ENCODE assay signal across 8 mouse cellular contexts in the genomic region with DNA sequence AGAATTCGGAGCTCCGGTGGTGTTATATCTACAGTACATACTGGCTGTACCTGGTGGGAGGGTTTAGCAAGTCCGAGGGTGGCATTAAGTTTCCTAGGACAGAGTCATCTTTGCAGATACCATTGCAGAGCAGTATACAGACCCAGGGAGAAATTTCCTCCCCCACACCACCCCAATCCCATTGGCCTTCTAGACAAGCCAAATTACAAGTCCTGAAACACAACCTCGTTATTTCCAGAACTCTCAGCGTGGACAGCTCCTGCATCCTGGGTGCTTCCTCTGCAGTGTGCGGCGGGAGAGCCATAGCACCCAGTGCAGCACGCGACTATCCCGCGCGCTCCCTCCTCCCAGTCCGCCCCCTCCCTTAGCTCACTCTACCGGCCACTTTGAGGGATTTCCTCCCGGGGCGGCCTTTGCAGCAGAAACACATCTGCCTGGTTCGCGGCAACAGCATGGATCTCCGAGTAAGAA. TPM values are rescaled to one million over a fixed set of nuclear protein-coding genes. Genes with fewer than 3 reads are reported as not detected.
DNase-seq lines count a peak whose midpoint lies in the region; ATAC-seq and TF ChIP-seq lines count a peak whose summit lies in the region.

No protein-coding gene starts in this region.

- no peak for TF ChIP-seq POLR2A in brain, embryonic 14.5 days (IDR thresholded peaks at IDR 0.05; ENCODE audit: borderline replicate concordance, extremely low read depth, insufficient read depth, insufficient read length, poor library complexity, severe bottlenecking)
- no peak for TF ChIP-seq POLR2A in thymus, adult 2 months (IDR thresholded peaks at IDR 0.05; ENCODE audit: control insufficient read depth, extremely low read depth, insufficient read depth, low read length, poor library complexity)

- peaks cover 16% of the 10 kb centered on the region for H3K4me1 ChIP-seq in kidney, embryonic 16.5 days (ENCODE audit: insufficient read depth, low read length)
- peaks cover 20% of the 10 kb centered on the region for H3K4me1 ChIP-seq in forebrain, embryonic 15.5 days
- peaks cover 24% of the 10 kb centered on the region for H3K4me1 ChIP-seq in limb, embryonic 10.5 days
- H3K4me1 ChIP-seq in thymus, adult 2 months (replicated peaks; ENCODE audit: control insufficient read depth, insufficient read depth, low read length), result no peaks in the 10 kb centered on the region

- peak overlapping the region; percentile 58 for H3K4me2 ChIP-seq in kidney, embryonic 16.5 days (replicated peaks; ENCODE audit: low read depth, low read length)
- H3K4me2 ChIP-seq in forebrain, embryonic 15.5 days (replicated peaks), result peak overlapping the region; percentile 75

- no peaks in the 10 kb centered on the region for H3K36me3 ChIP-seq in kidney, embryonic 16.5 days (ENCODE audit: insufficient read depth, low read length)
- H3K36me3 ChIP-seq in forebrain, embryonic 15.5 days, result no peaks in the 10 kb centered on the region
- H3K36me3 ChIP-seq in limb, embryonic 10.5 days, result no peaks in the 10 kb centered on the region
- H3K36me3 ChIP-seq in thymus, adult 2 months (ENCODE audit: control insufficient read depth, insufficient read depth, low read length), result no peaks in the 10 kb centered on the region

- no peaks in the 10 kb centered on the region for H3K9me3 ChIP-seq in kidney, embryonic 16.5 days (ENCODE audit: low read length)
- no peaks in the 10 kb centered on the region for H3K9me3 ChIP-seq in forebrain, embryonic 15.5 days
- H3K9me3 ChIP-seq in limb, embryonic 10.5 days (replicated peaks), result no peaks in the 10 kb centered on the region

- DNase-seq in kidney, postnatal 36 days, result no peak
- DNase-seq in brain, embryonic 14.5 days (ENCODE audit: low read depth), result peak; percentile 49
- DNase-seq in limb, embryonic 10.5 days (ENCODE audit: low spot score), result peak; percentile 45
- peak; percentile 60 to 66 for DNase-seq in right cerebral cortex, adult 2 months (ENCODE audit: low spot score in 2 of 2)
- no peak for DNase-seq in adrenal gland, postnatal 36 days
- no peak for DNase-seq in thymus, adult 2 months

- ATAC-seq in kidney, embryonic 16.5 days (ENCODE audit: low FRiP score, low TSS enrichment), result peak; percentile 83
- peak; percentile 80 for ATAC-seq in forebrain, embryonic 15.5 days (replicated peaks)

- H3K9ac ChIP-seq in kidney, embryonic 16.5 days (replicated peaks; ENCODE audit: low read length), result no peak overlapping the region
- peak overlapping the region; percentile 37 for H3K9ac ChIP-seq in forebrain, embryonic 15.5 days (replicated peaks)

- peak overlapping the region; percentile 38 for H3K4me3 ChIP-seq in kidney, embryonic 16.5 days (ENCODE audit: low read length)
- H3K4me3 ChIP-seq in forebrain, embryonic 15.5 days, result peak overlapping the region; percentile 43
- H3K4me3 ChIP-seq in limb, embryonic 10.5 days, result peak overlapping the region; percentile 36
- no peak overlapping the region for H3K4me3 ChIP-seq in thymus, adult 2 months (ENCODE audit: control insufficient read depth, insufficient read depth, low read length)

- 3% methylated on average over 19 of the region's 19 CpGs for WGBS in kidney, embryonic 16.5 days
- 5% methylated on average over 19 of the region's 19 CpGs for WGBS in forebrain, embryonic 15.5 days
- WGBS in limb, embryonic 10.5 days, result 6% methylated on average over 19 of the region's 19 CpGs
- WGBS in thymus, adult 2 months, result 8% methylated on average over 19 of the region's 19 CpGs

- peaks cover 35% of the 10 kb centered on the region for H3K27me3 ChIP-seq in kidney, embryonic 16.5 days (ENCODE audit: insufficient read depth, low read length)
- peaks cover 31% of the 10 kb centered on the region for H3K27me3 ChIP-seq in forebrain, embryonic 15.5 days
- H3K27me3 ChIP-seq in limb, embryonic 10.5 days (ENCODE audit: low read depth, poor library complexity, severe bottlenecking), result peaks cover 53% of the 10 kb centered on the region
- no peaks in the 10 kb centered on the region for H3K27me3 ChIP-seq in thymus, adult 2 months (ENCODE audit: control insufficient read depth, insufficient read depth, low read length)

- H3K27ac ChIP-seq in kidney, embryonic 16.5 days (ENCODE audit: low read length), result no peak overlapping the region
- H3K27ac ChIP-seq in forebrain, embryonic 15.5 days (replicated peaks), result no peak overlapping the region
- H3K27ac ChIP-seq in limb, embryonic 10.5 days, result no peak overlapping the region
- no peak overlapping the region for H3K27ac ChIP-seq in thymus, adult 2 months (ENCODE audit: control insufficient read depth, insufficient read depth, low read length)

- no peak for TF ChIP-seq CTCF in brain, embryonic 14.5 days (IDR thresholded peaks at IDR 0.05; ENCODE audit: borderline replicate concordance, extremely low read depth, insufficient read depth, insufficient read length)
- TF ChIP-seq CTCF in thymus, adult 2 months (IDR thresholded peaks at IDR 0.05; ENCODE audit: borderline replicate concordance, control insufficient read depth, extremely low read depth, insufficient read depth, low read length, poor library complexity), result no peak

RNA-seq across cellular contexts. Expression of a gene that starts 5.9 kb away (rescaled TPM):
- polyA plus RNA-seq in kidney, embryonic 16.5 days (2015; fragmentation: Nextera tagmentation; extraction: Ambion mirVana), result 5.4 and 6.7 TPM in 2 replicates
- polyA plus RNA-seq in brain, embryonic 14.5 days (2012; rRNA removed), result 29.8 and 102 TPM in 2 replicates
- 0.86 and 1.5 TPM in 2 replicates for polyA plus RNA-seq in forebrain, embryonic 15.5 days (2015; fragmentation: Nextera tagmentation; extraction: Ambion mirVana)
- 0.23 TPM in 1 of 2 replicates, not detected in the other for polyA plus RNA-seq in limb, embryonic 10.5 days (2016; fragmentation: Nextera tagmentation; extraction: Ambion mirVana)
- not detected for total RNA-seq in adrenal gland, postnatal 36 days (2021)
- polyA plus RNA-seq in thymus, adult 2 months (2012; rRNA removed), result not detected in 2 replicates

Comparison
In these comparisons a context has a peak if more than half of its experiments do, and no peak if none do; other contexts are left out.
1. DNase-seq: peak in brain, embryonic 14.5 days (single experiment), limb, embryonic 10.5 days (single experiment) and right cerebral cortex, adult 2 months (2 of 2); none in kidney, postnatal 36 days (0 of 2), adrenal gland, postnatal 36 days (0 of 2) and thymus, adult 2 months (single experiment).